Mouse (Mus musculus) embryonic facial prominence, embryonic 15.5 days (tissue): ENCODE measurements at regions not wholly inside any gene's neighbourhood (a gene's known extent, or its start where the extent isn't known, plus 50 kb on each side); places are given as distances from the start of the nearest gene placed in this dataset.

Experiments
- ATAC-seq: fragments of 200-750 bp; cut with Nextera tagmentation; 2 replicates; pipeline ENCODE4 v1.8.0; 2017; ENCODE audit warnings: low read depth, moderate TSS enrichment; ENCODE audit not compliant: insufficient number of reproducible peaks, low FRiP score, low TSS enrichment
- H3K27ac ChIP-seq: fragments of 300-500 bp; sonication (generic); replicated peaks from 2 replicates; pipeline ENCODE4 v1.5.1; 2015; ENCODE audit warnings: mild to moderate bottlenecking, inconsistent platforms
- H3K27me3 ChIP-seq: fragments of 300-500 bp; sonication (generic); 2 replicates; pipeline ENCODE4 v1.6.1; 2015; ENCODE audit warnings: inconsistent platforms
- H3K36me3 ChIP-seq: fragments of 300-500 bp; sonication (generic); 2 replicates; pipeline ENCODE4 v1.6.1; 2015; ENCODE audit warnings: mild to moderate bottlenecking, inconsistent platforms
- H3K4me1 ChIP-seq: fragments of 300-500 bp; sonication (generic); 2 replicates; pipeline ENCODE4 v1.6.1; 2015; ENCODE audit warnings: inconsistent platforms
- H3K4me2 ChIP-seq: fragments of 300-500 bp; sonication (generic); replicated peaks from 2 replicates; pipeline ENCODE4 v1.6.1; 2015; ENCODE audit warnings: mild to moderate bottlenecking, inconsistent platforms
- H3K4me3 ChIP-seq: fragments of 300-500 bp; sonication (generic); replicated peaks from 2 replicates; pipeline ENCODE4 v1.5.1; 2015; ENCODE audit warnings: mild to moderate bottlenecking, inconsistent platforms
- H3K9ac ChIP-seq: fragments of 300-500 bp; sonication (generic); 2 replicates; pipeline ENCODE4 v1.6.1; 2015; ENCODE audit warnings: inconsistent platforms
- H3K9me3 ChIP-seq: fragments of 300-500 bp; sonication (generic); replicated peaks from 2 replicates; pipeline ENCODE4 v1.6.1; 2016; ENCODE audit warnings: inconsistent platforms
- WGBS: fragments of 180-500 bp; shearing (Covaris S2); methylation state at CpG from one replicate; pipeline ENCODE4 v1.1.7; 2015; 5-methylcytosine and 5-hydroxymethylcytosine counted together

DNA sequence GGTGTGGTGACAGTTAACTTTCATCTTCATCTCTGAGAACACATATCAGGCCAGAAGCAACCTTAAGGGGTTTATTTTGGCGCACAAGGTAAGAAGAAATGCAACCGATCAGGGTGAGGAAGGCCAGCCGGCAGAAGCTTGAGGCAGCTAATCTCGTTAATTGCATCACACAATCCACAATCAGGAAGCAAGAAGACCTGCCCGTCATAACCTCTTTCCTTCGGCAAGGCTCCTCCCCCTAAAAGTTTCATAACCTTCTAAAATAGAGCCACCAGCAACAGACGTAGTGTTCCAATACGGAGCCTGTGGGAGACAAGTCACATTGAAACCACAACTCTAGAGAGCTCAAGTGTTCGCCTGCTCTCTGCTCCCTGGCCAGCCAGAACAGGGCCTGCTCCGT is 91.4 kb downstream of the Dyrk2 start:
- Histone ChIP-seq H3K9ac (no peak overlapping the region), H3K4me1 (no peaks in the 10 kb centered on the region), H3K4me3 (no peak overlapping the region), H3K36me3 (no peaks in the 10 kb centered on the region), H3K27me3 (no peaks in the 10 kb centered on the region), H3K9me3 (no peaks in the 10 kb centered on the region), H3K27ac (no peak overlapping the region), H3K4me2 (no peak overlapping the region)
- WGBS, result 91% methylated on average over 10 of the region's 10 CpGs
- ATAC-seq, result no peak

DNA sequence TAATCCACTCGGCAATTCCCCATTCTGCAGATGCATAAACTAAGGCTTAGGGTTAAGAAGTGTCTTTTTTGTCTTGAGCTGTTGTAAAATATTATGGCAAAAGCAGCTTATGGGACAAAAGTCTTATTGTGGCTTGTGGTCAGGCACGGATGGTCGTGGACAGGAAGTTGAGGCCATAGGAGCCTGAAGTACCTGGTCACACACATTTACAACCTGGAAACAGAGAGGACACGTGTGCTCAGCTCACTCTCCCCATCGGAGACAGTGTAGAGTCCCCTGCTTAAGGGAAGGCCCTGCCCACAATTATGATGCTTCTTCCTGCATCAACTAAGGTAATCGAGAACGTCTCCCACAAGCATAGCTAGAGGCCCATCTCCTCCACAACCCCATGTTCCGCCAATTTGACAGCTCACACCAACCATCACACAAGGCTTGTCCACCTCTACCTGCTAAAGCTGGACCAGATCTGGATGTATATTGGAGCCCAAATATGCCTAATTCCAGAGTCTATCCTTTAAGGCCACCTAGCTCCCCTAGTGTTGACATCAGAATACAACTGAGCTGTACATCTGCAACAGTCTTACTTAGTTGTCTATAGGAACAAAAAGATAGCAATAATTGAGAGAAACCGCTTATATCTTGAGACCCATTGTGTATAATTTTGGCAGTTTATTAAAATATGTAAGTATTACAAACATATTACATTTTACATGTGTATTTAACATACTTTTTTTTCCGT is 89.0 kb downstream of the Dyrk2 start:
- no peak overlapping the region for H3K4me3 ChIP-seq
- no peaks in the 10 kb centered on the region for H3K36me3 ChIP-seq
- H3K4me1 ChIP-seq, result no peaks in the 10 kb centered on the region
- no peaks in the 10 kb centered on the region for H3K27me3 ChIP-seq
- WGBS, result 82% methylated on average over 10 of the region's 10 CpGs
- no peak for ATAC-seq
- no peak overlapping the region for H3K27ac ChIP-seq
- H3K9ac ChIP-seq, result no peak overlapping the region
- no peaks in the 10 kb centered on the region for H3K9me3 ChIP-seq
- no peak overlapping the region for H3K4me2 ChIP-seq

DNA sequence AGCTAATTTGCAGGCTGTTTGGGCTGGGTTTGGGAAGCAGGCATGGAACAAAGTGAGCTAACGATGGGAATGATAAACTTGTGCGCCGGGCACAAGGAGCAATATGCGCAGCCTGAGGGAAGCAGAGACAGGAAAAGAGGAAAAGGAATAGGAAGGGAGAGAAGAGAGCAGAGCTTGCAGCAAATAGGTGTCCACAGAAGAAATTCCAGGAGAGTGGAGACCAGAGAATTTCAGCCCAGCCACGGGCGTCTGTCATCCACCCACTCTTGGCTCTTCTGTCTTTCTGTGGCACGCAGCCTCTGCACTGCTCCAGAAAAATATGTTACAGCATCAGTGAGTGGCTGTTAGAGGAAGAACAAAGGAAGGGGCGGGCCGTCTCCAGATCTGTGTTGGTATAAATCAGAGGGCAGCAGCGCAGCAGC is 88.2 kb downstream of the Dyrk2 start:
- no peaks in the 10 kb centered on the region for H3K4me1 ChIP-seq
- WGBS, result 63% methylated on average over 10 of the region's 10 CpGs
- H3K9ac ChIP-seq, result no peak overlapping the region
- H3K27me3 ChIP-seq, result no peaks in the 10 kb centered on the region
- H3K4me3 ChIP-seq, result no peak overlapping the region
- no peaks in the 10 kb centered on the region for H3K9me3 ChIP-seq
- ATAC-seq, result no peak
- H3K27ac ChIP-seq, result no peak overlapping the region
- H3K36me3 ChIP-seq, result no peaks in the 10 kb centered on the region
- H3K4me2 ChIP-seq, result no peak overlapping the region

DNA sequence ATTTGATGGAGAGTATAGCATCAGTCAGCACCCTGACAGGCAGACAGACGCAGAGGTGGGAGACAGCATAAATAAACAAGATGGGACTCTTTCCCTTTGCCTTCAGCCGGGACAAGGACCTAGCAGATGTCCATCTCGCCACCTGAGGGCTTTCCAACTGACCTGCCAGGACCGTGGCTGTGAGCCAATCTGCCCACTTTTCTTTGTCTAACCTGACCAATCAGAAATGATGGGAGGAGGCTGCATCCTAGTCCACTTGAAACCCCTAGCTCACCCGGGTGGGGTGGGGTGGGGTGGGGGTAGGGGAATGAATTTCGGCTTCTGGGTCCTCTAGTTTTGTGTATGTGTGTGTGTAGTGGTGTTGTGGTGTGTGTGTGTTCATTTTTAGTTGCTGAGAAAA is 87.4 kb downstream of the Dyrk2 start:
- no peak for ATAC-seq
- Histone ChIP-seq H3K4me1 (no peaks in the 10 kb centered on the region), H3K27me3 (no peaks in the 10 kb centered on the region), H3K4me3 (no peak overlapping the region), H3K9me3 (no peaks in the 10 kb centered on the region), H3K27ac (no peak overlapping the region), H3K9ac (no peak overlapping the region), H3K4me2 (no peak overlapping the region), H3K36me3 (no peaks in the 10 kb centered on the region)
- 71% methylated on average over 6 of the region's 6 CpGs for WGBS

DNA sequence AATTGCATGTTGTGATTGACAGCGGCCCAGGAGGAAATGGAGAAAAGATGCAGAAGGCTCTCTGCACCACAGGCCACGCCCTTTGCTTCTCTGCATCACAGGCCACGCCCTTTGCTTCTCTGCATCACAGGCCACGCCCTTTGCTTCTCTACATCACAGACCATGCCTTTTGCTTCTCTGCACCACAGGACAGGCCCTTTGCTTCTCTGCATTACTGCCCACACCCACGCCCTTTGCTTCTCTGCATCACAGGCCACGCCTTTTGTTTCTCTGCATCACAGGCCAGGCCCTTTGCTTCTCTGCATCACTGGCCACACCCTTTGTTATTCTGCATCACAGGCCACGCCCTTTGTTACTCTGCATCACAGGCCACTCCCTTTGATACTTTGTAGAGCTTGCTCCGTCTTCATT is 82.7 kb downstream of the Dyrk2 start:
- Histone ChIP-seq H3K36me3 (no peaks in the 10 kb centered on the region), H3K27ac (no peak overlapping the region)

DNA sequence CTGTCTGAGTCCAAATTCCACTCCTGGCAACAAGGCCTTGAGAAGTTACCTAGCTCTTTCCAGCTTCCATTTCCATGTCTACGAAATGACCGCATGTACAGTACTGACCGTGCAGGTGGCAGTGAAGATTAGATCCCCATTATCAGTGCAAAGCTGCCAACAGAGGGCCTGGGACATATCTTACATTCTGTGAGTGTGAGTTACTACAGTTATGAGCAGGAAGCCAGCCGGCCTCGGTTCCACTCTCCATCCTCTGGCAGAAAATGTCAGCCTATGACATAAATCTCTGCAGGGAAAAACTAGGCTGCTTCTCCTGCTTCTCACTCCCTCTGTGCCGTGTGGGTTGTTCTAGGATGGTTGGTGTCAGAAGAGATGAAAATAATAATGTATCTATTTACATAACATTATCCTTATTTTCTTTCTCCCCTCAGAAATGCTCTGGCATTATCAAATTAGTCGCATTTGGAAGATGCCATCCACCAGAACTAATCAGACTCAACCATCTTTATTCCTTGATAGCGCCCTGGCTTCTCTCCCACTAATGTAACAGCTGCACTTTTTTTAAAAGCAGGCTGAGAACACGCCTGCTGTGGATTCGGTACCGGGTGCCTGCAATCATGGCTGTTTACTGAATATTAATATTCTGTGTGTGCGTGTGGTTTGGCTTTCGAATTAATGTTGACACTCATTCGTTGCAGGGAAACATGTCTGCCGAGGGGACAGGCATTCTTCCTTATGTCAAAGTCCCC is 77.5 kb downstream of the Dyrk2 start:
- no peak for ATAC-seq
- Histone ChIP-seq H3K4me3 (no peak overlapping the region), H3K27ac (no peak overlapping the region), H3K4me2 (no peak overlapping the region), H3K9me3 (no peaks in the 10 kb centered on the region), H3K9ac (no peak overlapping the region), H3K27me3 (no peaks in the 10 kb centered on the region), H3K4me1 (0 out of 2 replicates have a peak, but pooled peaks cover 4% of the 10 kb centered on the region), H3K36me3 (no peaks in the 10 kb centered on the region)
- WGBS, result 59% methylated on average over 15 of the region's 15 CpGs

More for the DNA sequence above, 82.7 kb downstream of the Dyrk2 start:
- 83% methylated on average over 8 of the region's 8 CpGs for WGBS
- Histone ChIP-seq H3K27me3 (no peaks in the 10 kb centered on the region), H3K9ac (no peak overlapping the region), H3K4me2 (no peak overlapping the region), H3K4me1 (no peaks in the 10 kb centered on the region), H3K4me3 (no peak overlapping the region), H3K9me3 (no peaks in the 10 kb centered on the region)
- no peak for ATAC-seq

DNA sequence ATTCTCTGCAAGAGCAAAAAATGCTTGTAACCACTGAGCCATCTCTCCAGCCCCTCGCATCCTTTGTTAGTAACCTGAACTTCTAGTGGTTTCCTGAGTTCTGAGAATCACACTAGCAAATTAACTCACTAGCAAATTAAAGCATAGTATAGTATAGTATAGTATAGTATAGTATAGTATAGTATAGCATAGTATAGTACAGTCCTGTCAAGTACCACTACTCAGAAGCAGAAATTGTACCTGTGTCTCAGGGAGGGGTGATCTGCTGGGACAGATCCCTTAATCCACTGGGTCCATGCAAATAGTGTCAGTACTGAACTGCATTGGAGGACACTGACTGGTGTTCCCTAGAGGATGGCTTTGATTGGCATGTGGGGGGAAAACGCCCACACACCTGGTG is 76.2 kb downstream of the Dyrk2 start:
- Histone ChIP-seq H3K9me3 (no peaks in the 10 kb centered on the region), H3K27ac (no peak overlapping the region), H3K9ac (no peak overlapping the region), H3K27me3 (no peaks in the 10 kb centered on the region), H3K36me3 (no peaks in the 10 kb centered on the region), H3K4me3 (no peak overlapping the region), H3K4me2 (no peak overlapping the region), H3K4me1 (0 out of 2 replicates have a peak, but pooled peaks cover 4% of the 10 kb centered on the region)
- no peak for ATAC-seq
- whole genome bisulfite sequencing, result 69% methylated on average over 2 of the region's 2 CpGs

DNA sequence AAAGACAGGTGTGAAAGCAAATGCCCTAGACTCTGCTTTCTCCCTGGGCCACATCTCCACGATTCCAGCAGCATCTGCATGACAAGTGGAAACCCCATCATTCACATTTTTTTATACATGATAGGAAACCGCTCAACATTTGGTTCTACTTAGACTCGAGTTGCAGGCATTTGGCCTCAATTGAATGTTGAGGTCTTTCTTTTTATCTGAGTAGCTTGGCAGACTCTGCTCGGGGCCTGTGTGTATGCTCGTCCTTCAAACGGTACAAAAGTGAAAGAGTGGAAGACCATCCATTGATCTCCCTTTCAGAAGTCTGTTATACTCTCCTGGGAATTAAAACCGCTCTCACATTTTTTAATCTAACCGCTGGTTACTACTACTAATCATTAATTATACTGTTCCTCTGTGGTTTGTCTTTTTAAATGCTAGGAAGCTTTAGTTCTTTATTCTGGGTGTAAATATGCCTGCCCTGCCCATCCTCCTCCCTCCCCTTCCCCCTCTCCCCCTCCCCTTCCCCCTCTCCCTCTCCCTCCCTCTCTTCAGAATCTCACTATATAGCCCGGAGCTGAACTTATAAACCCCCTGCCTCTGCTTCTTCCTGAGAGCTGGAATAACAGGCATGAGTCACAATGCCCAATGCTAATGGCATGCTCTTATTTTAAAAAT is 75.5 kb downstream of the Dyrk2 start:
- H3K36me3 ChIP-seq, result no peaks in the 10 kb centered on the region
- H3K27me3 ChIP-seq, result no peaks in the 10 kb centered on the region
- H3K4me1 ChIP-seq, result 0 out of 2 replicates have a peak, but pooled peaks cover 4% of the 10 kb centered on the region
- no peak overlapping the region for H3K27ac ChIP-seq
- no peaks in the 10 kb centered on the region for H3K9me3 ChIP-seq
- no peak overlapping the region for H3K9ac ChIP-seq
- no peak; the same call in 1 of the 2 replicates for ATAC-seq
- no peak overlapping the region for H3K4me3 ChIP-seq
- no peak overlapping the region for H3K4me2 ChIP-seq
- 27% methylated on average over 9 of the region's 9 CpGs for WGBS

DNA sequence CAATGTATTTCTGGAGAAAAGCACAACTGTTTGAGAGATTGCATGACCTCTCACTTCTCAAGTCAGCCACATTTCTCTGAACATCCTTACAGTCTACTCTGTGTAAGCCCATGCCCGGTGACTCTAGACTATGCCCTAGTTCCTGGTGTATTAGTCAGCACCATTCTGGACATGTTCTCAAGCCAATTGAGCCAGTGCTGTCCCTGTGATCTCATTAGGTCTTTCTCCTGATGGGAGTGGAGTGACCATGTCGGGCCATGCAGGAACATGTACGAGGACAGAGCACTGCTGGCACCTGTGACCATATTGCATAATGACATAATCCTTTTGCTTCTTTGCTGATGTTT is 75.0 kb downstream of the Dyrk2 start:
- 0 out of 2 replicates have a peak, but pooled peaks cover 4% of the 10 kb centered on the region for H3K4me1 ChIP-seq
- ATAC-seq, result no peak
- WGBS, result 73% methylated on average over 3 of the region's 3 CpGs
- no peak overlapping the region for H3K9ac ChIP-seq
- no peaks in the 10 kb centered on the region for H3K36me3 ChIP-seq
- H3K4me2 ChIP-seq, result no peak overlapping the region
- H3K4me3 ChIP-seq, result no peak overlapping the region
- H3K27ac ChIP-seq, result no peak overlapping the region
- H3K9me3 ChIP-seq, result no peaks in the 10 kb centered on the region
- no peaks in the 10 kb centered on the region for H3K27me3 ChIP-seq

DNA sequence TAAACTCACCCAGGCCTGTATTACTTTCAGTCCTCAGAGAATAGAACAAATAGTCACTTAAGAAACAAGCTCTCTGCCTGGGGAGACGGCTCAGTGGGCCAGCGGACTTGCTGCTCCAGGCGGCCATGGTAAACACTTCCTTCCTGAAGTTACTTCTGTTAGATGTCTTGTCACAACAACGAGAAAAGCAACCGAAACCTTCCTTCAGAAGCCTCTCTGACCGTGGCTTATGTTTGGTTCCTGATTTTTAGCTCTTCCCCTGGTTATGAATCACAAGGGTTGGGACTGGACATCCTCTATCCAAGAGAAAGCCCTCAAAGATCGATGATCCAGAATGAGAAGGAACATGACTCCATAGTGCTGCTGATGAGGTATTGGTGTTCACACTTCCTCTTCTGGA is 73.5 kb downstream of the Dyrk2 start:
- no peak overlapping the region for H3K4me2 ChIP-seq
- 73% methylated on average over 7 of the region's 7 CpGs for WGBS
- H3K27me3 ChIP-seq, result no peaks in the 10 kb centered on the region
- H3K27ac ChIP-seq, result no peak overlapping the region
- 0 out of 2 replicates have a peak, but pooled peaks cover 4% of the 10 kb centered on the region for H3K4me1 ChIP-seq
- no peaks in the 10 kb centered on the region for H3K36me3 ChIP-seq
- no peak overlapping the region for H3K9ac ChIP-seq
- H3K9me3 ChIP-seq, result no peaks in the 10 kb centered on the region
- no peak for ATAC-seq
- H3K4me3 ChIP-seq, result no peak overlapping the region

DNA sequence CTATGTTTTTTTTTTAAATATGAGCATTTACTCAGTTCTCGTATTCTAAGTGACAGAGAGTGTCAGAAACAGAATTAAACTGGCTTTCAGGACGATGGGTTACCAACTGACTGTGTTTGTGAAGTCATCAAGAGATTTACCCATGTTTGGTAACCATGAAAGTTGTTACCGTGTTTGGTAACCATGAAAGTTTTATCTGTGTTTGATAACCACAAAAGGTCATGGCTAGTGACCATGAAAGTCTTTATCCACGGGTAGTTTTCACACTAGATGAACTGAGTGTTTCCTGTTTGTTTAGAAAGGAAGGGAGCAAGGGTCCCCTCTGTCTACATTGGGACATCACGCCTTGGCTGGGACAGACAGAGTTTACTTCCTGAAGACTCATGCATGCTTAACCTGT is 72.8 kb downstream of the Dyrk2 start:
- 76% methylated on average over 5 of the region's 5 CpGs for WGBS
- no peak overlapping the region for H3K4me2 ChIP-seq
- H3K9me3 ChIP-seq, result no peaks in the 10 kb centered on the region
- 0 out of 2 replicates have a peak, but pooled peaks cover 4% of the 10 kb centered on the region for H3K4me1 ChIP-seq
- no peak overlapping the region for H3K9ac ChIP-seq
- no peak overlapping the region for H3K27ac ChIP-seq
- no peak for ATAC-seq
- H3K36me3 ChIP-seq, result no peaks in the 10 kb centered on the region
- no peak overlapping the region for H3K4me3 ChIP-seq
- no peaks in the 10 kb centered on the region for H3K27me3 ChIP-seq
